Mouse (Mus musculus): ENCODE measurements around the gene Krtap13.

GRCm38 (mm10) chr16:88711245-88711644, 40.2 kb downstream of the Krtap13 start:
- TF ChIP-seq GATA1 (IDR thresholded peaks at IDR 0.05; ENCODE audit: borderline replicate concordance, low read length) (no peak), FLI1 (IDR thresholded peaks at IDR 0.05; ENCODE audit: low read length) (no peak)

Measured in megakaryocyte, embryonic 14.5 days (primary cell).